Mouse (Mus musculus) forebrain, embryonic 16.5 days (tissue): ENCODE data around the gene Fdxr. TPM values are rescaled to one million over a fixed set of nuclear protein-coding genes. Genes with fewer than 3 reads are reported as not detected.

Experiments used
- ATAC-seq: fragments of 200-750 bp; cut with Nextera tagmentation; 2 replicates; pipeline ENCODE4 v1.8.0; 2017; ENCODE audit warnings: mild to moderate bottlenecking, moderate library complexity
- H3K27ac ChIP-seq: fragments of 300-500 bp; sonication (generic); 2 replicates; pipeline ENCODE4 v1.5.1; 2014; ENCODE audit warnings: low read length, control low read depth
- H3K27me3 ChIP-seq: fragments of 300-500 bp; sonication (generic); replicated peaks from 2 replicates; pipeline ENCODE4 v1.6.1; 2014; ENCODE audit warnings: low read length; ENCODE audit not compliant: control insufficient read depth, insufficient read depth
- H3K36me3 ChIP-seq: fragments of 300-500 bp; sonication (generic); 2 replicates; pipeline ENCODE4 v1.6.1; 2014; ENCODE audit not compliant: control insufficient read depth, insufficient read depth
- H3K4me1 ChIP-seq: fragments of 300-500 bp; sonication (generic); replicated peaks from 2 replicates; pipeline ENCODE4 v1.6.1; 2014; ENCODE audit warnings: low read length; ENCODE audit not compliant: control insufficient read depth, insufficient read depth
- H3K4me2 ChIP-seq: fragments of 300-500 bp; sonication (generic); 2 replicates; pipeline ENCODE4 v1.6.1; 2014; ENCODE audit warnings: mild to moderate bottlenecking, low read length, control low read depth
- H3K4me3 ChIP-seq: fragments of 300-500 bp; sonication (generic); replicated peaks from 2 replicates; pipeline ENCODE4 v1.5.1; 2014; ENCODE audit warnings: mild to moderate bottlenecking, low read length, control low read depth
- H3K9ac ChIP-seq: fragments of 300-500 bp; sonication (generic); replicated peaks from 2 replicates; pipeline ENCODE4 v1.6.1; 2014; ENCODE audit warnings: low read depth, low read length, control low read depth
- H3K9me3 ChIP-seq: fragments of 300-500 bp; sonication (generic); 2 replicates; pipeline ENCODE4 v1.6.1; 2016; ENCODE audit warnings: low read length; ENCODE audit not compliant: control insufficient read depth
- WGBS: fragments of 180-500 bp; shearing (Covaris S2); extraction: QIAGEN DNeasy Blood & Tissue Kit; methylation state at CpG from one replicate; pipeline ENCODE4 v1.1.7; 2014; 5-methylcytosine and 5-hydroxymethylcytosine counted together
- polyA plus RNA-seq: library from polyadenylated mRNA; unstranded; fragments of >200 nt; fragmentation: Nextera tagmentation; extraction: Ambion mirVana; gene quantifications from 2 replicates; pipeline ENCODE4 v1.2.1, GENCODE M21; 2015

Fdxr gene
- polyA plus RNA-seq, 1 experiment from 2014 or later = 26.9 TPM

- no peak for ATAC-seq
- H3K4me3 ChIP-seq = no peak within 1 kb of the TSS
- H3K4me1 ChIP-seq = no peaks in the 10 kb centered on the region
- H3K9me3 ChIP-seq = no peaks in the 10 kb centered on the region
- no peaks in the 10 kb centered on the region for H3K27me3 ChIP-seq
- no peak within 1 kb of the TSS for H3K27ac ChIP-seq
- WGBS = 8% methylated on average over 8 of the region's 8 CpGs
- no peaks in the 10 kb centered on the region for H3K36me3 ChIP-seq
- H3K9ac ChIP-seq = no peak within 1 kb of the TSS
- H3K4me2 ChIP-seq = no peak within 1 kb of the TSS
Observed at GRCm38 (mm10) chr11:115306863-115307262, 30.0 kb upstream of the Fdxr start, which contains the start of gene Otop2. Otop2 (plus strand) TSS chr11:115307163.

- WGBS = 83% methylated on average over 8 of the region's 8 CpGs
- H3K4me3 ChIP-seq = no peak overlapping the region
- ATAC-seq = no peak
Observed at GRCm38 (mm10) chr11:115303167-115303566, 26.3 kb upstream of the Fdxr start.

GRCm38 (mm10) chr11:115301351-115301750 is 24.5 kb upstream of the Fdxr start:
- Histone ChIP-seq H3K4me3 (no peak overlapping the region), H3K4me2 (no peak overlapping the region), H3K9me3 (no peaks in the 10 kb centered on the region), H3K27me3 (no peaks in the 10 kb centered on the region), H3K27ac (no peak overlapping the region), H3K9ac (no peak overlapping the region), H3K4me1 (peaks cover 8% of the 10 kb centered on the region; the same call in 1 of the 2 replicates), H3K36me3 (no peaks in the 10 kb centered on the region)
- ATAC-seq = no peak
- WGBS = 92% methylated on average over 2 of the region's 2 CpGs

More at GRCm38 (mm10) chr11:115303167-115303566, 26.3 kb upstream of the Fdxr start:
- no peak overlapping the region for H3K9ac ChIP-seq
- no peaks in the 10 kb centered on the region for H3K9me3 ChIP-seq
- no peak overlapping the region for H3K27ac ChIP-seq
- H3K36me3 ChIP-seq = no peaks in the 10 kb centered on the region
- no peak overlapping the region for H3K4me2 ChIP-seq
- H3K4me1 ChIP-seq = no peaks in the 10 kb centered on the region
- no peaks in the 10 kb centered on the region for H3K27me3 ChIP-seq

GRCm38 (mm10) chr11:115300745-115301144 is 23.9 kb upstream of the Fdxr start:
- Histone ChIP-seq H3K4me1 (peaks cover 8% of the 10 kb centered on the region; the same call in 1 of the 2 replicates), H3K36me3 (no peaks in the 10 kb centered on the region), H3K4me2 (no peak overlapping the region), H3K27me3 (no peaks in the 10 kb centered on the region), H3K4me3 (no peak overlapping the region), H3K9ac (no peak overlapping the region), H3K27ac (no peak overlapping the region), H3K9me3 (no peaks in the 10 kb centered on the region)
- ATAC-seq = no peak
- 90% methylated on average over 4 of the region's 4 CpGs for WGBS

GRCm38 (mm10) chr11:115298160-115298559 is 21.3 kb upstream of the Fdxr start:
- Histone ChIP-seq H3K4me2 (no peak overlapping the region), H3K36me3 (no peaks in the 10 kb centered on the region), H3K27ac (no peak overlapping the region), H3K9ac (no peak overlapping the region), H3K27me3 (no peaks in the 10 kb centered on the region), H3K4me1 (peaks cover 8% of the 10 kb centered on the region; the same call in 1 of the 2 replicates), H3K9me3 (no peaks in the 10 kb centered on the region), H3K4me3 (no peak overlapping the region)
- 69% methylated on average over 8 of the region's 8 CpGs for WGBS
- no peak for ATAC-seq

GRCm38 (mm10) chr11:115297214-115297826 is 20.5 kb upstream of the Fdxr start, which contains the start of gene Fads6:
Fads6 (minus strand) TSS chr11:115297663.
- ATAC-seq = peak; percentile 83
- H3K27ac ChIP-seq = no peak within 1 kb of the TSS
- H3K9ac ChIP-seq = peak within 1 kb of the TSS; percentile 71
- WGBS = under 1% methylated on average over 41 of the region's 44 CpGs
- H3K9me3 ChIP-seq = no peaks in the 10 kb centered on the region
- peak within 1 kb of the TSS; percentile 56 for H3K4me3 ChIP-seq
- H3K36me3 ChIP-seq = no peaks in the 10 kb centered on the region
- H3K27me3 ChIP-seq = no peaks in the 10 kb centered on the region
- peaks cover 8% of the 10 kb centered on the region; the same call in 1 of the 2 replicates for H3K4me1 ChIP-seq
- peak within 1 kb of the TSS; percentile 90 for H3K4me2 ChIP-seq

- ATAC-seq = peak; percentile 12; the same call in 1 of the 2 replicates
- no peaks in the 10 kb centered on the region for H3K36me3 ChIP-seq
Observed at GRCm38 (mm10) chr11:115296471-115297210, 19.8 kb upstream of the Fdxr start.

GRCm38 (mm10) chr11:115295939-115296338 is 19.1 kb upstream of the Fdxr start:
- ATAC-seq = no peak
- Histone ChIP-seq H3K4me3 (no peak overlapping the region), H3K27me3 (no peaks in the 10 kb centered on the region), H3K4me1 (peaks cover 8% of the 10 kb centered on the region; the same call in 1 of the 2 replicates), H3K27ac (no peak overlapping the region), H3K4me2 (no peak overlapping the region), H3K9ac (no peak overlapping the region), H3K36me3 (no peaks in the 10 kb centered on the region), H3K9me3 (no peaks in the 10 kb centered on the region)
- 89% methylated on average over 11 of the region's 11 CpGs for WGBS

More at GRCm38 (mm10) chr11:115296471-115297210, 19.8 kb upstream of the Fdxr start:
- H3K4me3 ChIP-seq = peak overlapping the region; percentile 56
- no peaks in the 10 kb centered on the region for H3K9me3 ChIP-seq
- 51% methylated on average over 21 of the region's 21 CpGs for WGBS
- peak overlapping the region; percentile 90 for H3K4me2 ChIP-seq
- no peaks in the 10 kb centered on the region for H3K27me3 ChIP-seq
- no peak overlapping the region for H3K27ac ChIP-seq
- peak overlapping the region; percentile 71 for H3K9ac ChIP-seq
- peaks cover 8% of the 10 kb centered on the region; the same call in 1 of the 2 replicates for H3K4me1 ChIP-seq

- no peak overlapping the region for H3K4me3 ChIP-seq
- H3K36me3 ChIP-seq = no peaks in the 10 kb centered on the region
- no peak overlapping the region for H3K27ac ChIP-seq
- no peak for ATAC-seq
- peaks cover 8% of the 10 kb centered on the region; the same call in 1 of the 2 replicates for H3K4me1 ChIP-seq
- H3K4me2 ChIP-seq = no peak overlapping the region
- H3K9me3 ChIP-seq = no peaks in the 10 kb centered on the region
- no peaks in the 10 kb centered on the region for H3K27me3 ChIP-seq
- no peak overlapping the region for H3K9ac ChIP-seq
- 69% methylated on average over 14 of the region's 14 CpGs for WGBS
Observed at GRCm38 (mm10) chr11:115292631-115293375, 16.0 kb upstream of the Fdxr start.
